Mouse (Mus musculus) liver, embryonic 11.5 days (tissue): ENCODE results near the gene Macf1. TPM values are rescaled to one million over a fixed set of nuclear protein-coding genes. Genes with fewer than 3 reads are reported as not detected.

Source experiments
- ATAC-seq: fragments of 200-750 bp; cut with Nextera tagmentation; replicated peaks from 2 replicates; pipeline ENCODE4 v1.8.0; 2017; ENCODE audit warnings: moderate number of reproducible peaks, mild to moderate bottlenecking, moderate TSS enrichment, moderate library complexity; ENCODE audit not compliant: low FRiP score
- DNase-seq: peaks from one replicate; pipeline ENCODE4 v3.0.0-alpha.2; 2017; ENCODE audit warnings: low spot score
- H3K27ac ChIP-seq: fragments of 300-500 bp; sonication (generic); 2 replicates; pipeline ENCODE4 v1.5.1; 2014; ENCODE audit warnings: mild to moderate bottlenecking, low read depth, low read length, control low read depth
- H3K27me3 ChIP-seq: fragments of 300-500 bp; sonication (generic); replicated peaks from 2 replicates; pipeline ENCODE4 v1.6.1; 2014; ENCODE audit warnings: low read length, mixed read lengths; ENCODE audit not compliant: control insufficient read depth, insufficient read depth
- H3K36me3 ChIP-seq: fragments of 300-500 bp; sonication (generic); 2 replicates; pipeline ENCODE4 v1.6.1; 2014; ENCODE audit warnings: mild to moderate bottlenecking, low read length, moderate library complexity, mixed read lengths; ENCODE audit not compliant: control insufficient read depth, insufficient read depth
- H3K4me1 ChIP-seq: fragments of 300-500 bp; sonication (generic); replicated peaks from 2 replicates; pipeline ENCODE4 v1.6.1; 2014; ENCODE audit warnings: low read length, mixed read lengths; ENCODE audit not compliant: control insufficient read depth, insufficient read depth
- H3K4me2 ChIP-seq: fragments of 300-500 bp; sonication (generic); 2 replicates; pipeline ENCODE4 v1.6.1; 2014; ENCODE audit warnings: mild to moderate bottlenecking, control low read depth, moderate library complexity
- H3K4me3 ChIP-seq: fragments of 300-500 bp; sonication (generic); 2 replicates; pipeline ENCODE4 v1.5.1; 2014; ENCODE audit warnings: low read depth, low read length, control low read depth
- H3K9ac ChIP-seq: fragments of 300-500 bp; sonication (generic); 2 replicates; pipeline ENCODE4 v1.6.1; 2014; ENCODE audit warnings: low read depth, low read length, control low read depth
- H3K9me3 ChIP-seq: fragments of 300-500 bp; sonication (generic); 2 replicates; pipeline ENCODE4 v1.6.1; 2016; ENCODE audit warnings: low read length, inconsistent platforms, mixed read lengths; ENCODE audit not compliant: control insufficient read depth
- WGBS: fragments of 180-500 bp; shearing (Covaris S2); extraction: QIAGEN DNeasy Blood & Tissue Kit; methylation state at CpG from one replicate; pipeline ENCODE4 v1.1.7; 2014; 5-methylcytosine and 5-hydroxymethylcytosine counted together
- polyA plus RNA-seq: library from polyadenylated mRNA; unstranded; fragments of >200 nt; fragmentation: Nextera tagmentation; extraction: Ambion mirVana; gene quantifications from 2 replicates; pipeline ENCODE4 v1.2.1, GENCODE M21; 2014

The Macf1 gene
- 35.3 and 36.5 TPM in 2 replicates for polyA plus RNA-seq

DNA sequence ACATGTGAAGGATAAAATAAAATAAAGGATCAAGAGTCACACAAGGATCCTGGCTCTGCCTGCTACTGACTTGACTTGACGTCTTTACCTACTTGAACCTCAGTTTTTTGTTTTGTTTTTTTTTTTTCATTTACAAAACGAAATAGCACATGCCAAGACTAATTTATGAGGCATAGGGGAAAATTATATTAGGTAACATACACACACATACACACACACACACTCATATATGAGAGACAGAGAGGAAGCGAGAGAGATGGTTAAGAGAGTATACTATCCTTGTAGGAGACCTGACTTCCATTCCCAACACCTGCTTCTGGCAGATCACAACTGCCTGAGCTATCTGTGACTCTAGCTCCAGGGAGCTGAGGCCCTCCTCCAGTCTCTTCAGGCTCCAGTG lies at the start of gene Macf1:
Gene Macf1 (minus strand): TSS at position 101 of the 400 bp plus-strand sequence.
- H3K4me1 ChIP-seq: peaks cover 12% of the 10 kb centered on the region; the same call in 1 of the 2 replicates
- DNase-seq: no peak
- H3K36me3 ChIP-seq: no peaks in the 10 kb centered on the region
- H3K9ac ChIP-seq: no peak within 1 kb of the TSS
- H3K9me3 ChIP-seq: no peaks in the 10 kb centered on the region
- H3K27ac ChIP-seq: no peak within 1 kb of the TSS
- no peak within 1 kb of the TSS for H3K4me2 ChIP-seq
- H3K4me3 ChIP-seq: no peak within 1 kb of the TSS
- no peak for ATAC-seq
- peaks cover 31% of the 10 kb centered on the region for H3K27me3 ChIP-seq
- whole genome bisulfite sequencing: 66% methylated on average over 3 of the region's 3 CpGs

DNA sequence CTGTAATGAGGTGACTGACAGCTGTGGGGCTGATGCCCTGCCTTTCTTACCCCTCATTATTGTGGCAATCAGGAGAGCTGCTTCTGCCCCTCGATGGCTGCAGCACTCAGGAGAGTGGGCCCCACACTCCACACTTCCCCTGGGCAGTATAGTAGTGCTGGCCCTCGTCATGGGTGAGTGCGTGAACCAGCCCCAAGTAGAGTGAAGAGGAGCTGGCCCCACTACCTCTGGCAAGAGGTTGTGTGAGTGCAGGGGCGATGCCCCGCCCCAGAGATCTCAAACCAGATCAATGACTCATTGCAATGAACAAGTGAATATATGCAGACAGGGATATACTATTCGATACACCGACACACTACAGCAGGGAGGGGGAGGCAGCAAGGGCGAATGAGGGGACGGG lies 49.4 kb upstream of the Macf1 start:
- H3K9ac ChIP-seq: no peak overlapping the region
- H3K4me1 ChIP-seq: no peaks in the 10 kb centered on the region
- H3K4me2 ChIP-seq: no peak overlapping the region
- H3K27ac ChIP-seq: no peak overlapping the region
- peaks cover 7% of the 10 kb centered on the region; the same call in 1 of the 2 replicates for H3K36me3 ChIP-seq
- no peaks in the 10 kb centered on the region for H3K27me3 ChIP-seq
- no peaks in the 10 kb centered on the region for H3K9me3 ChIP-seq
- DNase-seq: no peak
- no peak for ATAC-seq
- WGBS: 84% methylated on average over 9 of the region's 9 CpGs
- H3K4me3 ChIP-seq: no peak overlapping the region

DNA sequence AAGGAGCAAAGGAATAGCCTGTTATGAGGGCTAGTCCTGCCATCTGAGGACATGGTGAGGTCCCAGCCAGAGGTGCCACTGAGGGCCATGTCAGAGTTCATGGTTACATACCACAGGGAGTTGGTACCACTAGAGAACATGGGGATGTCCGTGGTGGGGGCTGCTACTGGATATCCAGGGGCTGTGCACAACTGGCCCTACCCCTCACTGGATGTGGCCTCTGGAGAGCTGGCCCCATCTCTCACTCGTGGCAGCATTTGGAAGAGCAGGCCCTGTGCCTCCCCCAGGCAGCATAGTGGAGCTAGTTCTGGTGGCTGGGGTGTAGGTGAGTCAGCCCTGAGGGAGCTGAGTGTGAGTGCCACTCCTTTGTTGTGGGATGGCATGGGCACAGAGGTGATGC lies 48.8 kb upstream of the Macf1 start:
- no peak overlapping the region for H3K27ac ChIP-seq
- no peak overlapping the region for H3K9ac ChIP-seq
- no peaks in the 10 kb centered on the region for H3K27me3 ChIP-seq
- DNase-seq: no peak
- H3K4me3 ChIP-seq: no peak overlapping the region
- 91% methylated on average over 2 of the region's 2 CpGs for WGBS
- H3K4me1 ChIP-seq: no peaks in the 10 kb centered on the region
- H3K36me3 ChIP-seq: peaks cover 5% of the 10 kb centered on the region; the same call in 1 of the 2 replicates
- ATAC-seq: no peak; the same call in 1 of the 2 replicates
- no peaks in the 10 kb centered on the region for H3K9me3 ChIP-seq
- no peak overlapping the region for H3K4me2 ChIP-seq

DNA sequence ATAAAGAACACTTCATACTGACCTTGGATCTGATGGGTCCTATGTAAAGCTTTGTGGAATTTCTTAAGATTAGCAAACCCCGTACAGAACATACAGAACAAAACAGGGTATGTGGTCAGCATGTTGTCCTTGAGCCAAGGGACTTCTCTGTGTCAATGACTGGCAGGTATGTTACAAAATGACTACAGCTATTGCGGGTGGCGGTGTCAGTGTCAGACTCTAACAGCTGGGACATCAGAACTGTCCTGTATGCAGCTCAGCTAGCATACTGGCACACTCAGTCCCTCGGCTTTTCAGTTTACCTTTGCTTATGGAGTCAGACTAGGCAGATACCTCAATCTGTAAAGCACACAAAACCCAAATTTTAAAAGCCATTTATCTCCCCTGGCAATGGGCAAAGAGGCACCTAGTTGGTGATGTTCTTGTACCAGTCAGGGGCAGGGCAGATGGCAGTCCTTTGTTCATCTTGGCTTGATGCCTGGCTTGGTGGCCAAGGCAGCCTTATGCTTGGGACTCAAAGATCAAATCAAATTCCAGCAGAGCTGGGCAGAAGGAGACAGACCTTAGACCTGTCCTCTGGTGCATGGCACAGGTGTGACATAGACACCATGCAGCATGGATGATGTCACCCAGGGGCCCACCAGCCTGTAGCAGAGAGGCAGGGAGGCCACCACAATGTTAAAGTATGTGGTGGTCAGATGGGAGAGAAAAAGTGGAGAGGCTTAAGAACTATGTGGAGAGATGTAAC lies 48.2 kb upstream of the Macf1 start:
- no peak overlapping the region for H3K4me3 ChIP-seq
- DNase-seq: no peak
- no peak overlapping the region for H3K4me2 ChIP-seq
- H3K4me1 ChIP-seq: no peaks in the 10 kb centered on the region
- H3K27me3 ChIP-seq: no peaks in the 10 kb centered on the region
- 86% methylated on average over 4 of the region's 4 CpGs for WGBS
- no peak overlapping the region for H3K27ac ChIP-seq
- no peaks in the 10 kb centered on the region for H3K9me3 ChIP-seq
- H3K9ac ChIP-seq: no peak overlapping the region
- peaks cover 5% of the 10 kb centered on the region; the same call in 1 of the 2 replicates for H3K36me3 ChIP-seq
- no peak for ATAC-seq

DNA sequence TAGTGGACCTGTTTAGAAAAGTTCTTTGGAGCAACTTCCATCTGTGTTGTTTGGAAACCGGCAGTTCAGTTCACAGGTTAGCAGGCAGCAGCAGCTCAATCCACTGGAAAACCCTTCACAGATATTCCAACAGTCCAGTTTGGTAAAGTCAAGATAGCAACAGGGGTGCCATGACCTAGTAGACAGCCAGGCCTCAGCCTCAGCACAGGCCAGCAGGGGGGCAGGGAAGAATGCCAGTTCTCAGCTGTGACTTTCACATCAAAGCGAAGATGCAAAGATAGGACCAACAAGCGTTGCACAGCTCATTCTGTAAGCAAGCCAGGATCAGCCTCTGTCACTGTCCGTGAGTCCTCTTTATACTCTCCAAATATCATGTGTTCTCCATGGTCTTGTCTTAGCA lies 37.6 kb upstream of the Macf1 start:
- 79% methylated on average over 4 of the region's 4 CpGs for WGBS
- Histone ChIP-seq H3K27me3 (no peaks in the 10 kb centered on the region), H3K36me3 (no peaks in the 10 kb centered on the region), H3K9me3 (no peaks in the 10 kb centered on the region), H3K4me3 (no peak overlapping the region), H3K9ac (no peak overlapping the region), H3K4me2 (no peak overlapping the region), H3K4me1 (no peaks in the 10 kb centered on the region; the same call in 1 of the 2 replicates), H3K27ac (no peak overlapping the region)
- no peak for ATAC-seq
- DNase-seq: no peak

DNA sequence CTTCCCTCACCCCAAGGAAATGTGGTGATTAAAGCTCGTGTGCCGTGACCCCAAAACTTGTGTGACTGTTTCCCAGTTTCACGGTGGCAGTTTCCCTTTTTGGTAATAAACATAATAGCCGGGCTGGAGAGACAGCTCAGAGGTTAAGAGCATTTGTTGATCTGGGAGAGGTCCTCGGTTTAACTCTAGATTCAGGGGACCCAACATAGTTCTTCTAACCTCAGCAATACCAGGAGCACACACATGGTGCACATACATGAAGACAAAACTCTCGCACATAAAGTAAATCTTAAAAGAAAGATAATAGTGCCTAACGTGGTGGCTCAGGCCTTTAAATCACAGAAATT lies 34.2 kb upstream of the Macf1 start:
- Histone ChIP-seq H3K9me3 (no peaks in the 10 kb centered on the region), H3K27me3 (no peaks in the 10 kb centered on the region)
- ATAC-seq: peak; percentile 40

DNA sequence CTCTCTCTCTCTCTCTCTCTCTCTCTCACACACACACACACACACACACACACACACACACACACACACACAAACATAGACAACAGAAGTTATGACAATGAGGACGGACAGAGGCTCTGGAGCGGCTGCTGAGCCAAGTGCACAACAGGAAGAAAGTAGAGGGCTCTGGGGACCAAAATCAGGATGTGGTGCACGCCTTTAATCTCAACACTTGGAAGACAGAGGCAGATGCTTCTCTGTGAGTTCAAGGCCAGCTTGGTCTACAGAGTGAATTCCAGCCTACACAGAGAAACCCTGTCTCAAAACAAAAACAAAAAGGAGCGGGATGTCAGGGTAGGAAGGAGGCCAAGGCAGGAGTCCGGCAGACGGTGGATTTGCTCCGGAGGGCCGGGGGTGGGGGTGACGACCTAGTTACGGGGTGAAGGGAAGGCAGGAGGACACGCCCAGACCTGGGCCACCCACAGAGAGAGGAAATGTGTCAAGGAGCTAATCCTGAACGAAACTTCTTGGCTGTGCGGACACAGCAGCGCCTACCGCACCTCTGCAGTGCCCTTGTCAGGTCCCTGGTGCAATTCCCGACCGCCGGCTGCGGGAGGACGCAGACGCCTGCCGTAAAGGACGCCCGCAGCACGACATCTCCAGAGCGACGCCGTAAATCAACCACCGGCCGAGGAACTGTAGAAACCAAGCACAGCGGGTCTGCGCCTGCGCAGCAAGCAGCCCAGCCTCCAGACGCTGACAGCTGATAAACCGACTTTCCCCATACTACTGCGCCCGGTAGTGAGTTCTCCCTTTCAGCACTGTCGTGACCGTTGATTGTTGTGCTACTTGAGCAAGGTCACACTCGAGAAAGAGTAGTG lies 33.6 kb upstream of the Macf1 start, which contains the start of gene Ndufs5:
Gene Ndufs5 (minus strand): TSS at position 629 of the 860 bp plus-strand sequence.
- ATAC-seq (peak; percentile 100), DNase-seq (peak; percentile 89)
- H3K4me1 ChIP-seq: no peaks in the 10 kb centered on the region; the same call in 1 of the 2 replicates
- peaks cover 11% of the 10 kb centered on the region for H3K36me3 ChIP-seq
- H3K9ac ChIP-seq: peak within 1 kb of the TSS; percentile 78
- H3K27ac ChIP-seq: peak within 1 kb of the TSS; percentile 78; the same call in 1 of the 2 replicates
- WGBS: under 1% methylated on average over 40 of the region's 40 CpGs
- H3K27me3 ChIP-seq: no peaks in the 10 kb centered on the region
- peak within 1 kb of the TSS; percentile 75 for H3K4me2 ChIP-seq
- H3K4me3 ChIP-seq: peak within 1 kb of the TSS; percentile 89
- no peaks in the 10 kb centered on the region for H3K9me3 ChIP-seq

More for the DNA sequence above, 34.2 kb upstream of the Macf1 start:
- peak overlapping the region; percentile 78; the same call in 1 of the 2 replicates for H3K27ac ChIP-seq
- 23% methylated on average over 7 of the region's 7 CpGs for WGBS
- H3K9ac ChIP-seq: peak overlapping the region; percentile 44
- no peaks in the 10 kb centered on the region; the same call in 1 of the 2 replicates for H3K4me1 ChIP-seq
- no peak for DNase-seq
- H3K4me3 ChIP-seq: peak overlapping the region; percentile 89
- peaks cover 9% of the 10 kb centered on the region for H3K36me3 ChIP-seq
- peak overlapping the region; percentile 72 for H3K4me2 ChIP-seq

DNA sequence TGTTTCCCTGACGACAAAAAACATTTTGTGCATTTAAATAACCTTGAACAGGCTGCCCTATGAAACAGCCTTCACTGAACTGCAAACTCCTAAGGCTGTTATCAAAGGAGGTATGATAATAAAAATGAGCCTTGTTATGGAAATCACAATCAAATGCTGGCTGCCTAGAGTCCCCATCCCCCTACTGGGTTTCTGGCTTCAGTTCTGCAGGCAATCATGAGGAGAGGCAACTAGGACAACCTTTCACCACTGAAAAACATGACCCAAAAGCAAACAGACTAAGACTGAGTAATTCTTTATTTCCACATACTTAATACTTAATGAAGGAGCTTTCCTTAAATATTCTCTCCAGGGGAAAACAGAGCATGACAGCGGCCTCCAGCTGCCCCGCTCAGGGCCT lies 28.3 kb upstream of the Macf1 start:
- Histone ChIP-seq H3K4me3 (no peak overlapping the region), H3K27ac (no peak overlapping the region), H3K4me1 (no peaks in the 10 kb centered on the region; the same call in 1 of the 2 replicates), H3K4me2 (no peak overlapping the region), H3K9ac (no peak overlapping the region), H3K9me3 (no peaks in the 10 kb centered on the region), H3K27me3 (no peaks in the 10 kb centered on the region), H3K36me3 (peaks cover 12% of the 10 kb centered on the region)
- 88% methylated on average over 1 of the region's 3 CpGs for WGBS
- no peak for ATAC-seq
- no peak for DNase-seq
